Mouse (Mus musculus) MN1 (cell line): ENCODE results near the gene Fam163a.

ENCODE experiments used
- DNase-seq: peaks from one replicate; pipeline ENCODE4 v3.0.0-alpha.2; 2016; ENCODE audit warnings: low spot score

The Fam163a gene

DNA sequence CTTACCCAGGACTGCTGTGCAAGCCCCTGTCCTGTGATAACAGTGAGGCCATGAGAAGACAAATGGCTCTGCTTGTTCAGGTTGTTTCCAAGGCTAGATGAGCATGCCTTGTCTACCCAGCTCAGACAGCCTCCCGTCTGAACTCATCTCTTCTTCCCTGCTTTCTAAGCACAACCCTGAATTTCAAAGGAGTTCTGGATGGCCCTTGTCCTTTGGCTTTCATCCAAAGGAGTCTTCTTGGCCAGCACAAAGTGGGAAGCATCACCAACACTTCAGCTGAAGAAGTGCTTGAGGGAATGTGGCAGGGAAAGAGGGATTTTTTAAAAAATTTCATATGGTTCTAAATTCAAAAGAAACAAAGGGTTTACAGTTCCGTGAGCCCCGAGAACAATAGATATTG lies 3.8 kb downstream of the Fam163a start:
- DNase-seq = no peak

DNA sequence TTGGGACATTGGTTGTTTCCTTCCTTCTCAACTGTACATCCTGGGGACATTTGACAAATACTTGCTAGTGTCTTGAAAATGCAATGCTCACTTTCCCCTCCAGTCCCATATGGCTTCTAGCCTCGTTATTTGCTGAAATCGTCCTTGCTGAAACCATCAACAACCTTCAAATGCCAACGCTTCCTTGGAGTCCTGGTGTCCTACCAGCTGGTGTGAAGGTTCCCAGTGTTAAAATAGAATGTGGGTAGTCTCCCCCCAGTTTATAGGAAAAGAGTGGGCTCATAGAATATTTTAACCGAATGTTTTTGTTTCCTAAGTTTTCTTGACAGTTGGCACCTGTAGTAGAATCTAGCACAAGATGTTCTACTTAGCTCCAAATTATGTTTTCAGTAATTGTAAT lies 7.2 kb downstream of the Fam163a start:
- DNase-seq = no peak

DNA sequence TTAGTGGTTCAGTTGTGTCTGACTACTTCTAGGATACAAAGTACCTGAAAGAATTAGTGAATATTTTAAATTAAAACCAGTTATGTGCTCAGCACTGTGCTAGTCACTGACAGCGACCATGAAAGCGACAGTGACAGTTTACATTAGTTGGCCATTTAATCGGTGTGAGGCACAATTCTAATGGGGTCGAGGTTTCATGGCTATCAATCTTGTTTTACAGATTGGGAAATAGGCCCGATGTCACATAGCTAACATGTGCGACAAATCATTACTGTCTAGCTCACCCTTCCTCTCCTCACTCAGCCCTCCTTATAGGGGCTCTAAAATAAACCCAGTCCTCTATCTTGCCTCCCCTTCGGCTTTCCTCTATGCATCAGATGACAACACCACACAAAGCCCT lies 11.5 kb downstream of the Fam163a start:
- DNase-seq = peak; percentile 37

DNA sequence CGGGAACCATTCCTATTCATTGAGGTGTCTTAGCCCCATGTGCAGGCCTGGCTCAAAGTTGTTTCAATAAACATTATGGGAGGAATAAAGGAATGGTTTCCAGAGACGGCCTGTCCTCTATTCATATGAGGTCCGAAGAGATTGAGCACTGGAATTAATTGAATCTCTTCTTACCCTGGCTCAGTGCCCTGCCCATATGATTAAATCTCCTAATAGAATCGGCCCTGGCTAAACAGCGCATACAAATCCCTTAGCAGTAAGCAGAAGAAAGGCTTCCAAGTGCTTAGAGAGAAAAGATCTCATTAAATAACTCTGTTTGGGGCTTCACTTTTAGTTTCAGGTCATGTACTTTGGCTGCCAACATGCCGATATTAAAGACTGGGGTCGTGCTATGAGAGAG lies 12.0 kb downstream of the Fam163a start:
- DNase-seq = peak; percentile 82

DNA sequence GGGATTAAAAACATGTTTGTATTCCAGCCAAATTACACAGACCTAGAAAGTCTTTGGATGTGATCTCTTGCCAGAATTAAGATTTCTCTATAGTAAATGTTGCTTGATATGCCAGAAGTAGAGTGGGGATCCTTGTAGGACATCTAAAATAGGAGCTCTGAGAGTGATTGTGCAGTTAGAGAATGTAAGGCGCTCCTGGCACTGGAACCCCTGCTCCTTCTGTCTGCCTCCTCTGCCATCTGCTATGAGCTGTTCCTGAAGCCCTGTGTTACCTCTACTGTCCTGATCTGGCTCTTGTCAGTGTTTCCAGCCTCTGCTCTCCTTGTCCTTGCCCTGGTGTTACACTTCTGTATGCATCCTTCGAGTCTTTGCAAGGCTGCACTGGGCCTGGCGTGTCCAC lies 18.2 kb downstream of the Fam163a start:
- no peak for DNase-seq

DNA sequence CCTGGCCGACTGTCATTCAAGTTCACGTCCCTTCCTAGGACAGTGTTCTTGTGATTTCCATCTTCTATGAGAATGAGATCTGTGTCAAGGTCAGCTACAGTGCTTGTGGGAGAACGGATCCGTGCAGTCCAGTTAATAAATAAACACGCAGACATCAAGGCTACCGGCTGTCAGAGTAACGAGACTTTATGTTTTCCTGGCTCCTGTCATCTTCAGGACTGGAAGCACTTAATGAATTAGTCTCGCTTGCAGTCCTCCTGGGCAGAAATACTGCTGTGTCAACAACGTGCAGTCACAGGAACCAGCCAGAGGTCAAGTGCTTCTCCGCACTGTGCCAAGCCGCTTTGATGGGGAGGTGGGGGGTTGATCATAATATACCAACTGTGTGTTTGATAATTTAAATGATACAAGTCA lies 20.7 kb downstream of the Fam163a start:
- DNase-seq = peak; percentile 92

DNA sequence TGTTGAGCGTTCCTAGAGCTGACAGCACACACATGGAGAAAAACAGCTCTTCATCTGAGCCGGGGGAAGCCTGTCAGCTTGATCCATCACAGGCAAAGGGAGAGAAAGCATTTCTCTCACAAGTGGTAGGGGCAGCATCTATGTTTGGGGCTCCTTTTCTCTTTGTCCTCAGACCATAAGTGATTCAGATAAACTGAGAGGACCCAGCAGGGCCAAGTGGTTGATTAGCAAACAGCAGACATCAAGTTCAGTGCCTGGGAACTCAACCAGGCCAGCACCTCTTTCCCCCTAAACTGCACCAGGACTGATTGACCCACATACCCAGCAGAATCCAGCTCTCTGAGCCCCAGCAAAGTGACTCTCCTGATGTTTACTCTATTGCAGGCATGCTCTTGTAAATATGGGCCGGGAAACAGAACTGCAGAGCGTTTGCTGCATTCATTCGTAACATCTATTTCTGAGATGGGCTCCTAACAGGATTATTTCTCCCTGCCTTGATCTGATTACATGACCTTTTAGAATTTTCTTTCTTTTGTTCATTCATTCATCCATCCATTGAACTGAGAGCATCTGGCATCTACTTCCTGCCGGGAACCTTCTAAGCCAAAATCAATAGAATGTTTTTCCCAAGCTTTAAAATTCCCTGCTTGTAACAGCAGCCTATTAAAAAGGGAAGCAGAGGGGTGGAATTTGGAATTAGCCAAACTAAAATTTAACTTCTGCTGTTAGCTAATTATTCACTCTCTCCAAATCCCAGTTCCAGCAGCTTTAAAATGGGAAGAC lies 21.5 kb downstream of the Fam163a start:
- DNase-seq = peak; percentile 53

DNA sequence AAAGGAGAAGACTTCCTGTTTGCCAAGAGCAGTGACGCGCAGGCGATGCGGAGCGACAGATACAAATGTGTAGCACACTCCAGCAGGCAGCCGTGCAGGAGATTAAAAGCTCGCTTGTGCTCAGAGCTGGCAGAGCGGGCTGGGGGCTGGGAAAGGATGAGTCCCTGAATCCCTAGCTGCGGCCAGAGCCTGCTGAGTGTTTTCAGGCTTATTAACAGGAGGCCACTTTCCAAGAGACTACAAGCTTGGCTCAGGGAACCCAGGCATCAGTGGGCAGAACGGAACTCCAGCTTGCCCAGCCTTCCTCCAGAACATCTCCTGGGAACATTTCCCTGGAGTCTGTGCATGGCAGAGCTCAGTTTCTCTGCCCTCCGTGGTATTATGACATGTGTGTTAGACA lies 25.0 kb downstream of the Fam163a start:
- peak; percentile 82 for DNase-seq

DNA sequence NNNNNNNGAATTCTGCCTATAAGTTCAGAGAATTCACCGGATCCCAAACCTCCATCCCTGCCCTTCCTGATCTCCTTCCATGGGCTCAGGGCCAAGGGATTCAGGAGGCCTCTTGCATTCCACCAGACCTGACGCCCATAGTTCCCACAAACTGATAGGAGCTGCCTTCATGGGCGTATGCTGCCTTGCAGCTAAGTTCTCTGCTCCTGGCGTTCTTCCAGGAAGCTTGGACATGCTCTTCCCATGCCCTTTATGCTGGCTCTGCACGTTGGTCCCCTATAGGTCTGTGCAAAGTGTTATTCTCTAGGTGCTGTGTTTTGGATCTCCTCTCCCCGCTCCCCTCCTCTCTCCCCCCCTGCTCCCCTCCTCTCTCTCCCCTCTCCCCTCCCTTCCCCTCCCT lies 36.1 kb downstream of the Fam163a start:
- peak; percentile 62 for DNase-seq

DNA sequence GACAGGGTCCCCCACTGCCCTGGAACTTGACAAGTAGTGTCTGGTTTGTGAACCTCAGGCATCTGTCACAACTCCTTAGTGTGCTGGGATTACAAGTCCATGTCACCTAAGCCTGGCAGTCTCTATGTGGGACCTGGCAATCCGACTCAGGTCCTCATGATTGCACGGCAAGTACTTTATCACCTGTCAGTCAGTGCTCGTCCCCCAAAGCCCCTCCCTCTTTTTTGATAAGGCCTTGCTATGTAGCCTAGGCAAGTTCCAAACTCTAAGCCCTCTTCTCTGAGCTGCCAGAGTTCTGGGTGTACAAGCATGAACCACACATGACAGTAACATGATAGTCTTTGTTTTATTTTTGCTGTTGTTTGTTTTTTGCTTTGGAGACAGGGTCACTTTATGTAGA lies 88.1 kb downstream of the Fam163a start:
- no peak for DNase-seq

DNA sequence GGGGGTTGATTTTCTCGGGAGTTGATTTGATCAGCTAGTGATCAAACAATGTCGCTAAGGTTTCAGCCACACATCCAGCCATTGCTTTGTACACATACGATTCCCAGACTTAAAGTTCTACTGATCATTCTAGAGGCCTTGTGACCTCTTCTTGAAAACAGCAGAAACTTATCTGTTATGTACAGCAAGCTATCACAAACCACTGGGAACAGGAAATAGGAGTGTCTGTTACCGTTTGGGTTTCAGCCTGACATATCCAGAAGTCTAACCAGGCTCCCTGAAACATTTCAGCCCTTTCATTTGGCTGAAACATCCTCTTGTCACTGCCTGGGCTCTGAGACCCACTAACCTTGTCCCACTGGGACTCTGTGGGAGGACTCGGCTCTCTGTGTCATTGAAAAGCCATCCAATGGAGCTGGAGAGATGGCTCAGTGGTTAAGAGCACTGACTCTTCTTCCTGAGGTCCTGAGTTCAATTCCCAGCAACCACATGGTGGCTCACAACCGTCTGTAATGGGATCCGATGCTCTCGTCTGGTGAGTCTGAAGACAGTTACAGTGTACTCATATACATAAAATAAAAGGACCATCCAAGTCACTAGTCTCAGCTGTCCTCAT lies 90.8 kb downstream of the Fam163a start:
- no peak for DNase-seq

DNA sequence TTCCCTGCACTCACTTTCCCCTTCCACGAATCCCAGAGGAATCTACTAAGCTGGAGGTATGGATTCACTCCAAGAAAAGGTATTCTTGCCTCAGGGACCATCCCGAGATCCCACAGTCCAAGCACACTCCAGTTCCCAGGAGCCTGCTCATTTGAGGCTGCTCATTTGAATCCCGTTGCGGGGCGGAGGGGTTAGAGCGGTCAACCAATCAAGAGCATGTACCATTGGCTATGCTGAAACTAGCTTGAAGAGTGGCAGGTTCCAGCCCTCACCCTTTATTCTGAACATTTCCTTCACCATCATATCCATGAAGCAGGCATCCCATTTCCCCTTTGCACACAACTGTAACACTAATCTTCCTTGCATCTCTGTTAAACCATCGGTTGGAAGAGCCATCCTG lies 92.7 kb downstream of the Fam163a start:
- no peak for DNase-seq

DNA sequence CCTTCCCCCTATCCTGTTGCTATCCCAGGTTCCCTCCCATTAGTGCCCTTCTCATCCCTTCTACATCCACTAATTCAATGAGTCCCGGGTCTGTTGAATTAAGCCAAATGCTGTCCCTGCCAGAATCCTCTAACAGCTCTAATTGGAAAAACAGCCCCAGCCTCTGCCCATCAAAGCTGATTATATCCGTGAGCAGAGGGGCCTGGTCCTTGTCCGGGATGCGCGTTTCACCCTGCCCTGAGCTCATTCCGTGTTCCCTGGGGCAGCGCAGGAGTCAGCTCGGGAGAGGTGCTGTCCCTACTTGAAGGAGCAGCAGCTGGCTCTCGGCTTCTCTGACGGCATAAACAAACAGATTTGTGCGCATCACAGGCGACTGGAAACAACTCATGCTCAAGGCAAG lies 93.1 kb downstream of the Fam163a start:
- peak; percentile 96 for DNase-seq

DNA sequence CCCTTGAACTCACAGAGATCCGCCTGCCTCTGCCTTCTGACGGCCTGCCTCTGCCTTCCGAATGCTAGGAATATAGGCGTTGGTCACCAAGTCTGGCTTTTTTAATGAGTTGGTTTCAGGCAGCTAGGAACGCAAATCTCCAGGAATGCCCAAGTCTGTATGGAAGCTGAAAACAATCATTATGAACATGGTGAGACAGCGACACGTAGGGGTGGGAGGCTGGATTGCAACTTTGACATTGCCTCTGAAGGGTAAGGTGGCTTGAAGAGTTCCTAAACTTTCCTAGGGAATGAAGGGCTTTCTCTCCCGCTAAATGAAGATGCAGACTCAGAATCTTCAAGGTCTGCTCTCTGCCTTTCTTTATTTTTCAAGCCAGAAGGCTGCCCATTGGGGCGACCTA lies 93.7 kb downstream of the Fam163a start:
- peak; percentile 91 for DNase-seq

DNA sequence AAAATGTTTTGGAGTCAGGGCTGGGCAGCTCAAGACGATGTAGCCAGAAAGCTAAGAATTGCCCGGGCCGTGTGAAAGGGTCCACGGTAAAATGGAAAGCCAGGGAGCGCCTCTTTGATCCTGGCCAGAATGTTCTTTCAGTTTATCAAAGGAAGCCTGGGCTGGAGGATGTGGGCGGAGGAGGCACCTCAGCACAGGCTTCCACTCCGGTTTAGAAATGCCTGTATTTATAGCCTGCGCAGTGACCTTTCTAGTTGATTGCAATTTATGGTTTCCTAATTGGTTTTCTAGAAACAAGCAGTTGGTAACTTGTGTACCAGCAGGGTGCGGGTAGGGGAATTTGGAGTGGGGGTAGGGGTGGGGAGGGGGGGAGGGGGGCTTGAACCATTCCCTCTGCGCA lies 96.4 kb downstream of the Fam163a start:
- DNase-seq = peak; percentile 73

DNA sequence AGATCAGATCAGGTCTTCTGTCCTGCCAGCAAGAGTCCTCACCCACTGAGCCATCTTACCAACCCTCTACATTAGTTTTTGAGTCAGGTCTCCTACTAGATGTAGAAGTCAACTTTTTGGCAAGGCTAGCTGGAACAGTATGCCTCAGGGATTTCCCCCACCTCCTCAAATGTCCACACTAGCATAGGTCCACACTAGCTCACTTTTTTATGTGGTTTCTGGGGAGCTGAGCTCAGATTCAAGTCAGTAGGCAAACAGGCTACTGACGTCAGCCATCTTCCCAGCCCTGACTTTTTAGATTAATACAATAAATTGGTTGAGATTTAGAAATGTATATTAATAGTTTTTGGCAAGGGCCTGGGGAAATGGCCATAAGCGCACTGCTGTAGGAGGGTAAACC lies 97.4 kb downstream of the Fam163a start:
- no peak for DNase-seq

DNA sequence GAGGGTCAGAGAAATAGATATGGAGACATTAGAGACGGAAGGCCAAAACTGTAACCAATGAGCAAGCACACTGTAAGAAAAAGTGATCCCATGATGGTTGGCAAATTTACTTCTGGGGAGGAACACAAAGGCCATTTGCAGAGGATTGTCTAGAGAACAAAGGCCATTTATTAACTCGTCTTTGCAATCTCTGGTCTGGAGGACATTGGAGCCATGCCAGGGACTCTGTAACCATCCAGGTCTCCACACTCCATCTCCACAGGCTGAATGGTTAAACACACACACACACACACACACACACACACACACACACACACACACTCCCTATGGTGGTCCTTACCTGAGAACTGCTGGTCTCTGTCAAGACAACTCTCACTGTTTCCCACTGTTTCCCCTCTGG lies 99.4 kb downstream of the Fam163a start:
- peak; percentile 32 for DNase-seq

DNA sequence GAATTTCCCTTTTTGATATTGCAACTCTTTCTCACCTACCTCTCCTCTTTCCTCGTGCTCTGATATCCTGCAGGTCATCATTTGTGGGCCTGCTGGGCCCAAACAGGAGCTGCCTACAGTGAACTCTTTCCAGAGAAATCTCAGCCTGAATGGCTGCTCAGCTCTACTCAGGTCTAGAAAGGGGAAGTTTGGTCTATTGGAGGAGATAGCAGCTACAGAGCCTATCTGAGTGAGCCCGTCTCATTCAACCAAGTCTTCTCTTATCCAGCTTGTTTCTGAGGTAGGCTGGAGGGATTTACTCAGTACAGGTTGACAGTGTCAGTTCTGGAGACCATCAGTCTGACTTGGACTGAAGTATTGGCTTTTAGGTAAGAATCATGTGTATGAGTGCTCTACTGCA lies 101.1 kb downstream of the Fam163a start:
- no peak for DNase-seq

DNA sequence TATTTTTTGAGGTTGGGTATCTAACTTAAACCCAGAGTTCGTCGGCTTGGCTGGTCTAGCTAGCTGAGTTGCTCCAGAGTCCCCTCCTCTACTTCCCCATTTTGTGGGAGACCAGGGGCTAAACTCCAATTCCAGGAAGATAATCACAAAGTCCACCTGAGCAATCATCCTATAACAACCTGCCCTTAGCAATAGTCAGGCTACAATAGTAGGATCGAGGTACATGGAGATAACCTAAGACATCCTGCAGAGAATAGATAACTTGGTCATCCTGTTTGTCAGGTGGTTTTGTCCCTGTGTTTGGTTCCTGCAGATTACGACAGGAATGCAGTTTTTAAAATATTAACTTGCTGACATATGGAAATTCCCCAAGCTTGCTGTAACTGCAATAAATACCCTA lies 113.0 kb downstream of the Fam163a start:
- no peak for DNase-seq

DNA sequence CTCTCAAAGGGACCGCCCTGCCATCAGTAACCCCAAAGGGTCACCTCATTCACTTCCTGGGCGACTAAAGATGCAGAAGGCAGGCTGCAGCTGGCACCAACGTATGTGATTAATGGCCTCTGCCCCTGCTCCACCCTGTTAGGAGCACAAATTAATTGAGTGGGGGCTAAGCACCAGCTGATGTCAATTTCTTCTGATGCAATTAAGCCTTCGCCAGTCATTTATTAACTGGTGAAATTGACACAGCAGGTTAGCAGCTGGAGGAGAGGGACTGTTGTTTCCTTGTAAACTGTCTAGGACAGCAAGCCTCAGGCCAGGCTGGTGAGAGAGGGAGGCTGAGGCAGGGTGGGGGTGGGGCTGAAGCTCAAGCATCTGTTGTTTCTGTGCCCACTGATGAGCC lies 114.8 kb downstream of the Fam163a start:
- peak; percentile 56 for DNase-seq

DNA sequence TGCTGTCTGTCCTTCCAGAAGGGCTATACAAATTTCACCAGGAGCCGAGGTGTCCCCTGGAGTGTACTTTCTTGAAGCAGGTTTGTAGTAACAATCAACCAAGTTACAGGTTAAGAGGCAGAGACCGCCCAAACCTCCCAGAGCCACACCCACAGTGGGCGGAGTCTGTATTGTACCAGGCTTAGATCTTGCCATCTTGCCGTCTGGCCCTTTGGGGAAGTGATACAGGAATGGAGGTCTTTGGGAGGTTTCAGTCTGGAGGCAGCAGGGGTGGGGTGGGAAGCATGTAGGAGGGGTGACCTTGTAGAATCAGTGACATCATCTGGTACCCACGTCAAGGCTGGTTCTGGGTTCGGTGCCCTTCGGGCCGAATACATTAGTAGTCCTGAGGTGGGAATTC lies 115.3 kb downstream of the Fam163a start:
- no peak for DNase-seq

DNA sequence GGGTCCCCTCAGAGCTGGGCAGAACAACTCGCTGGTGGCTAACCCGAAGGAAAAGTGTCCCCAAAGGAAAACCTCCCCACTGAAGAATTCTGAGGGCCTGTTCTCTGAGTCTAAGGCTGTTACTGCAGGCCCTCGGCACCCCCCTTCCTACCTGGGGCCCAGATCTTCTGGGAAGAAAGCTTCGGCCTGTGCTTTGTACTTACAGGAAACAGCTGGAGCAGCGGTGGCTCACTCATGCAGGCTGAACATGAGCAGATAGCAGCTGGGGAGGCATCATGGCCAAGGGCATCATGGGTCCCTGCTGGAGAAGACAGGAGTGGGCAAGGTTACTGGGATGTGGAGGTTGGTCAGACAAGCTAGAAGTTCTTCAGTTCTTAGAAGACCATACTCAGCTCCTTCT lies 117.2 kb downstream of the Fam163a start:
- no peak for DNase-seq

DNA sequence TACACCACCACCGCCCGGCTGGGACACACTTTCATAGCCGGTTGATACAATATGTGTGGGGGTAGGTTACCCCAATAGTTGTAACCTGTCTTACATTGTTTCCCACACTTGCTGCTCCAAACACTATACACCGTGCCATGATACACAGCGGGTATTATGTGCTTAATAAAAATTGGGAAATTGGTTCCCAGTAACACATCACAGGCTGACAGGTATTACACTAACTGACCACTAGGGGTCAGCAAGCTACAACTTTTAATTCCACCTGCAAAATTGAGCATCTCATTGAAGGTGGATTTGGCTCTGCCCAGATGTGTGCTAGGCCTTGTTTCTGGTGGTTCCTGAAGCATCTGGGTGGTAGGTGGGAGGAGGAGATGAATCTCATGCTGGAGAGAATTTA lies 119.1 kb downstream of the Fam163a start:
- peak; percentile 88 for DNase-seq

DNA sequence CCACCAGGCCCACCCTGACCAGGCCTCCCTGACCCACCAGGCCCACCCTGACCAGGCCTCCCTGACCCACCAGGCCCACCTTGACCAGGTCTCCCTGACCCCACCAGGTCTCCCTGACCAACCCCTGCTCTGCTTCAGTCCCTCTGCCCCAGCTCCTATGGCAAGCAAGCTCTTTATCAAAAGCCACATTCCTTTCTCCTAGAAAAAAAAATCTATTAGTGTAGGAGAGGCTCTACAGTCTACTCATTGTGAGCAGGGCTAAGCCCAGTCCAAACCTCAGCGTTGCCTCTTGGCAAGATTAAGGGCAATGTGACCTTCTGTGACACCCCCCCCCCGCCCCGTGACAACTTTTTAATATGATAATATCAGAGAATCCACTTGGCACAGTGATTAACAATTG lies 120.2 kb downstream of the Fam163a start:
- no peak for DNase-seq
